In genomic region chr9:36801961-36802360, GRCm38 (mm10) we compare ENCODE assay signal across 24 mouse cellular contexts. TPM values are rescaled to one million over a fixed set of nuclear protein-coding genes. Genes with fewer than 3 reads are reported as not detected.
DNase-seq lines count a peak whose midpoint lies in the region; ATAC-seq and TF ChIP-seq lines count a peak whose summit lies in the region.
"Had no signal": no experiment of that assay in that cellular context is flagged by ENCODE, and none has a peak within 500 bp of the region (broad histone marks: within the 10 kb centered on the region; RNA-seq: fewer than 3 reads in every experiment).

No protein-coding gene starts in this region.

- peaks cover 7% of the 10 kb centered on the region for H3K4me1 ChIP-seq in ES-Bruce4 (ENCODE audit: control insufficient read depth, insufficient read depth, low read length)
- no peaks in the 10 kb centered on the region for H3K4me1 ChIP-seq in stomach, postnatal 0 days (replicated peaks; ENCODE audit: control insufficient read depth, insufficient read depth)
- H3K4me1 ChIP-seq in midbrain, postnatal 0 days (ENCODE audit: insufficient read depth, low read length): no peaks in the 10 kb centered on the region
- H3K4me1 ChIP-seq: embryonic facial prominence, embryonic 13.5 days; embryonic facial prominence, embryonic 15.5 days; forebrain, embryonic 12.5 days had no signal

- H3K4me2 ChIP-seq in stomach, postnatal 0 days (replicated peaks; ENCODE audit: low read depth): no peak overlapping the region
- H3K4me2 ChIP-seq in midbrain, postnatal 0 days (ENCODE audit: low read depth, low read length, poor library complexity, severe bottlenecking): no peak overlapping the region
- H3K4me2 ChIP-seq: embryonic facial prominence, embryonic 13.5 days; embryonic facial prominence, embryonic 15.5 days; forebrain, embryonic 12.5 days had no signal

- DNase-seq in ES-CJ7 (ENCODE audit: low read depth, low spot score): peak; percentile 42
- DNase-seq in R1 (ENCODE audit: low read depth, low spot score): peak; percentile 62
- DNase-seq in stomach, postnatal 0 days (ENCODE audit: low spot score): no peak
- no peak for DNase-seq in midbrain, postnatal 0 days (ENCODE audit: low spot score)
- DNase-seq: adrenal gland, adult 8-10 months; adrenal gland, postnatal 14 days; adrenal gland, postnatal 36 days; cerebellum, adult 11-12 months; cerebellum, adult 2 months; cerebellum, adult 9-10 months; cerebellum, postnatal 14 days; cerebellum, postnatal 36 days; embryo, embryonic 11 days had no signal

- no peak for TF ChIP-seq CTCF in ES-Bruce4 (IDR thresholded peaks at IDR 0.05; ENCODE audit: low read depth, low read length)
- TF ChIP-seq CTCF in stomach, postnatal 0 days (IDR thresholded peaks at IDR 0.05; ENCODE audit: low read depth): no peak
- no peak for TF ChIP-seq CTCF in midbrain, postnatal 0 days (IDR thresholded peaks at IDR 0.05)

- peak overlapping the region; percentile 99 for H3K27ac ChIP-seq in ES-Bruce4 (ENCODE audit: insufficient read depth, low read length)
- no peak overlapping the region for H3K27ac ChIP-seq in stomach, postnatal 0 days (replicated peaks)
- H3K27ac ChIP-seq in midbrain, postnatal 0 days (ENCODE audit: low read depth, low read length): no peak overlapping the region
- H3K27ac ChIP-seq: embryonic facial prominence, embryonic 13.5 days; embryonic facial prominence, embryonic 15.5 days; forebrain, embryonic 10.5 days; forebrain, embryonic 12.5 days had no signal

- no peaks in the 10 kb centered on the region for H3K9me3 ChIP-seq in ES-Bruce4 (replicated peaks; ENCODE audit: control insufficient read depth, insufficient read depth, low read length, poor library complexity, severe bottlenecking)
- no peaks in the 10 kb centered on the region for H3K9me3 ChIP-seq in stomach, postnatal 0 days (ENCODE audit: control insufficient read depth, low read length)
- H3K9me3 ChIP-seq in midbrain, postnatal 0 days (ENCODE audit: low read length): no peaks in the 10 kb centered on the region
- H3K9me3 ChIP-seq: embryonic facial prominence, embryonic 13.5 days; embryonic facial prominence, embryonic 15.5 days; forebrain, embryonic 10.5 days; forebrain, embryonic 12.5 days; G1E had no signal

- TF ChIP-seq POLR2A in ES-Bruce4 (IDR thresholded peaks at IDR 0.05; ENCODE audit: insufficient read depth, low read length): no peak

- no peak for ATAC-seq in stomach, postnatal 0 days (ENCODE audit: low FRiP score, low TSS enrichment)
- no peak for ATAC-seq in midbrain, postnatal 0 days (ENCODE audit: low FRiP score)
- ATAC-seq: forebrain, embryonic 14.5 days; forebrain, embryonic 16.5 days; Patski had no signal

- H3K36me3 ChIP-seq in ES-Bruce4 (ENCODE audit: control insufficient read depth, insufficient read depth, low read length, poor library complexity, severe bottlenecking): no peaks in the 10 kb centered on the region; the same call in 1 of the 2 replicates
- no peaks in the 10 kb centered on the region for H3K36me3 ChIP-seq in stomach, postnatal 0 days (ENCODE audit: control insufficient read depth, insufficient read depth, low read length)
- no peaks in the 10 kb centered on the region for H3K36me3 ChIP-seq in midbrain, postnatal 0 days (ENCODE audit: insufficient read depth, low read length)
- H3K36me3 ChIP-seq: embryonic facial prominence, embryonic 13.5 days; embryonic facial prominence, embryonic 15.5 days; forebrain, embryonic 10.5 days; forebrain, embryonic 12.5 days; G1E had no signal

- H3K27me3 ChIP-seq in ES-Bruce4 (ENCODE audit: control insufficient read depth, insufficient read depth, low read length, poor library complexity, severe bottlenecking): no peaks in the 10 kb centered on the region
- H3K27me3 ChIP-seq in stomach, postnatal 0 days (ENCODE audit: control insufficient read depth, insufficient read depth, low read length): no peaks in the 10 kb centered on the region
- no peaks in the 10 kb centered on the region for H3K27me3 ChIP-seq in midbrain, postnatal 0 days (ENCODE audit: insufficient read depth, low read length)
- H3K27me3 ChIP-seq: embryonic facial prominence, embryonic 13.5 days; embryonic facial prominence, embryonic 15.5 days; forebrain, embryonic 12.5 days had no signal

- peak overlapping the region; percentile 51; the same call in 1 of the 2 replicates for H3K9ac ChIP-seq in ES-Bruce4 (ENCODE audit: low read depth, poor library complexity, severe bottlenecking)
- no peak overlapping the region for H3K9ac ChIP-seq in stomach, postnatal 0 days (ENCODE audit: low read length)
- no peak overlapping the region for H3K9ac ChIP-seq in midbrain, postnatal 0 days (replicated peaks; ENCODE audit: low read length, poor library complexity, severe bottlenecking)
- H3K9ac ChIP-seq: embryonic facial prominence, embryonic 13.5 days; embryonic facial prominence, embryonic 15.5 days; forebrain, embryonic 12.5 days had no signal

- 64% methylated on average over 2 of the region's 2 CpGs for WGBS in stomach, postnatal 0 days
- WGBS in midbrain, postnatal 0 days: 90% methylated on average over 2 of the region's 2 CpGs

- no peak overlapping the region for H3K4me3 ChIP-seq in ES-Bruce4 (ENCODE audit: low read depth, low read length)
- H3K4me3 ChIP-seq in stomach, postnatal 0 days (ENCODE audit: low read depth, low read length): no peak overlapping the region
- no peak overlapping the region for H3K4me3 ChIP-seq in midbrain, postnatal 0 days (ENCODE audit: low read depth, low read length)
- H3K4me3 ChIP-seq: embryonic facial prominence, embryonic 13.5 days; embryonic facial prominence, embryonic 15.5 days; erythroblast, embryonic 14.5 days; forebrain, embryonic 10.5 days; forebrain, embryonic 12.5 days had no signal

- TF ChIP-seq EP300 in ES-Bruce4 (IDR thresholded peaks at IDR 0.05; ENCODE audit: insufficient read depth, low read depth, low read length): 0 out of 2 replicates have a peak, but pooled peaks have one; percentile 24
- no peak for TF ChIP-seq EP300 in stomach, postnatal 0 days (optimal IDR thresholded peaks at IDR 0.05)

RNA-seq across cellular contexts. Expression of gene Ei24, which starts 4.8 kb away (rescaled TPM):
- polyA plus RNA-seq in ES-Bruce4 (2011; ENCODE audit: insufficient read depth, insufficient read length, low read depth, missing spikeins): 159 and 165 TPM in 2 replicates
- 77.3 and 82.5 TPM in 2 replicates for polyA plus RNA-seq in stomach, postnatal 0 days (2015; fragmentation: Nextera tagmentation; extraction: Ambion mirVana)
- total RNA-seq in midbrain, postnatal 0 days (2014; rRNA removed): 87.6 and 94.0 TPM in 2 replicates
- polyA plus RNA-seq in midbrain, postnatal 0 days (2015; fragmentation: Nextera tagmentation; extraction: Ambion mirVana): 103 and 106 TPM in 2 replicates

RNA-seq across cellular contexts. Expression of gene Fez1, which starts 19.7 kb away (rescaled TPM):
- polyA plus RNA-seq in ES-Bruce4 (2011; ENCODE audit: insufficient read depth, insufficient read length, low read depth, missing spikeins): 2.4 and 3.6 TPM in 2 replicates
- polyA plus RNA-seq in stomach, postnatal 0 days (2015; fragmentation: Nextera tagmentation; extraction: Ambion mirVana): 6.8 and 9.0 TPM in 2 replicates
- total RNA-seq in midbrain, postnatal 0 days (2014; rRNA removed): 371 and 469 TPM in 2 replicates
- polyA plus RNA-seq in midbrain, postnatal 0 days (2015; fragmentation: Nextera tagmentation; extraction: Ambion mirVana): 530 and 548 TPM in 2 replicates
- total RNA-seq: common myeloid progenitor, adult 5-6 weeks had no signal
- polyA plus RNA-seq: erythroblast, embryonic 14.5 days; G1E; Patski had no signal

RNA-seq across cellular contexts. Expression of gene Stt3a, which starts 34.5 kb away (rescaled TPM):
- polyA plus RNA-seq in ES-Bruce4 (2011; ENCODE audit: insufficient read depth, insufficient read length, low read depth, missing spikeins): 365 and 379 TPM in 2 replicates
- polyA plus RNA-seq in stomach, postnatal 0 days (2015; fragmentation: Nextera tagmentation; extraction: Ambion mirVana): 177 and 193 TPM in 2 replicates
- 62.1 and 64.4 TPM in 2 replicates for total RNA-seq in midbrain, postnatal 0 days (2014; rRNA removed)
- polyA plus RNA-seq in midbrain, postnatal 0 days (2015; fragmentation: Nextera tagmentation; extraction: Ambion mirVana): 63.3 and 73.6 TPM in 2 replicates

Comparison
In these comparisons a context has a peak if more than half of its experiments do, and no peak if none do; other contexts are left out.
1. DNase-seq: peak in ES-CJ7 (single experiment) and R1 (single experiment); none in stomach, postnatal 0 days (single experiment) and midbrain, postnatal 0 days (single experiment).
2. RNA of gene Fez1, which starts 19.7 kb away (polyA plus RNA-seq): 530 to 548 TPM in midbrain, postnatal 0 days; 6.8 to 9.0 TPM in stomach, postnatal 0 days and 2.4 to 3.6 TPM in ES-Bruce4; every median in the first group is over 10 times any median in the second.